Mouse (Mus musculus) hindbrain, embryonic 11.5 days (tissue): Measurements from ENCODE around the gene Plekhd1. TPM values are rescaled to one million over a fixed set of nuclear protein-coding genes. Genes with fewer than 3 reads are reported as not detected.

ENCODE experiments used
- ATAC-seq: fragments of 200-750 bp; cut with Nextera tagmentation; 2 replicates; pipeline ENCODE4 v1.8.0; 2017; ENCODE audit warnings: mild to moderate bottlenecking, moderate TSS enrichment, moderate library complexity; ENCODE audit not compliant: low FRiP score
- DNase-seq: peaks from one replicate; pipeline ENCODE4 v3.0.0-alpha.2; 2015; ENCODE audit warnings: low spot score
- H3K27ac ChIP-seq: fragments of 300-500 bp; sonication (generic); 2 replicates; pipeline ENCODE4 v1.5.1; 2014; ENCODE audit warnings: mild to moderate bottlenecking, low read depth, low read length
- H3K27me3 ChIP-seq: fragments of 300-500 bp; sonication (generic); 2 replicates; pipeline ENCODE4 v1.6.1; 2014; ENCODE audit warnings: mild to moderate bottlenecking, low read length, moderate library complexity, mixed read lengths; ENCODE audit not compliant: control insufficient read depth, insufficient read depth
- H3K36me3 ChIP-seq: fragments of 300-500 bp; sonication (generic); 2 replicates; pipeline ENCODE4 v1.6.1; 2014; ENCODE audit warnings: mild to moderate bottlenecking, low read length, moderate library complexity, mixed read lengths; ENCODE audit not compliant: control insufficient read depth, insufficient read depth
- H3K4me1 ChIP-seq: fragments of 300-500 bp; sonication (generic); replicated peaks from 2 replicates; pipeline ENCODE4 v1.6.1; 2014; ENCODE audit warnings: low read length, mixed read lengths; ENCODE audit not compliant: control insufficient read depth, insufficient read depth
- H3K4me2 ChIP-seq: fragments of 300-500 bp; sonication (generic); replicated peaks from 2 replicates; pipeline ENCODE4 v1.6.1; 2014; ENCODE audit warnings: mild to moderate bottlenecking, low read depth, low read length
- H3K4me3 ChIP-seq: fragments of 300-500 bp; sonication (generic); 2 replicates; pipeline ENCODE4 v1.5.1; 2014; ENCODE audit warnings: low read depth, low read length
- H3K9ac ChIP-seq: fragments of 300-500 bp; sonication (generic); 2 replicates; pipeline ENCODE4 v1.6.1; 2014; ENCODE audit warnings: low read depth, low read length
- H3K9me3 ChIP-seq: fragments of 300-500 bp; sonication (generic); 2 replicates; pipeline ENCODE4 v1.6.1; 2016; ENCODE audit warnings: low read length; ENCODE audit not compliant: control insufficient read depth
- WGBS: fragments of 180-500 bp; shearing (Covaris S2); extraction: QIAGEN DNeasy Blood & Tissue Kit; methylation state at CpG from one replicate; pipeline ENCODE4 v1.1.7; 2014; 5-methylcytosine and 5-hydroxymethylcytosine counted together
- polyA plus RNA-seq: library from polyadenylated mRNA; unstranded; fragments of >200 nt; fragmentation: Nextera tagmentation; extraction: Ambion mirVana; gene quantifications from 2 replicates; pipeline ENCODE4 v1.2.1, GENCODE M21; 2014

Gene Plekhd1
- polyA plus RNA-seq, 1 experiment from 2014 or later: 1.1 TPM

GRCm38 (mm10) chr12:80658661-80659060 lies 33.7 kb upstream of the Plekhd1 start:
- H3K9me3 ChIP-seq: no peaks in the 10 kb centered on the region
- WGBS: 93% methylated on average over 6 of the region's 6 CpGs
- no peak overlapping the region for H3K4me3 ChIP-seq
- H3K4me2 ChIP-seq: no peak overlapping the region
- DNase-seq (no peak), ATAC-seq (no peak)
- H3K27ac ChIP-seq: no peak overlapping the region
- no peaks in the 10 kb centered on the region for H3K36me3 ChIP-seq
- H3K27me3 ChIP-seq: no peaks in the 10 kb centered on the region
- H3K9ac ChIP-seq: no peak overlapping the region
- H3K4me1 ChIP-seq: no peaks in the 10 kb centered on the region

DNA sequence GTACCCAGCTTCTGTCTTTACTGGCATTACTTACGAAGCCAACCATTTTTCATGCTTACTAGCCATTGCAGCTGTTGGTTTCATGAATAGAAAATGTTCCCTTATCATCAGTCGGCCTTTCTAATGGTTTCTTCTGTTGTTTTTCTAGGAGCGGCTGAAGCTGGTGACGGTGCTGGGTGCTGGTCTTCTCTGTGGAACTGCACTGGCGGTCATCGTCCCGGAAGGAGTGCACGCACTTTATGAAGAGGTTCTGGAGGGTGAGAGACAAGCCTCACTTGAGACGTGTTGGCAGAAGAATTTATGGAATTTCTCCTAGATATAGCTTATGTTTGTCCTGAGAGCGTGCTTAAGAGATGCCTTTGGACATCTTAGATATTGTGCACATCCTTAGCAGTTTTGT lies 30.1 kb upstream of the Plekhd1 start:
- H3K4me1 ChIP-seq: no peaks in the 10 kb centered on the region
- no peak overlapping the region for H3K9ac ChIP-seq
- H3K27ac ChIP-seq: no peak overlapping the region
- H3K9me3 ChIP-seq: no peaks in the 10 kb centered on the region
- no peak overlapping the region for H3K4me2 ChIP-seq
- no peak for DNase-seq
- H3K27me3 ChIP-seq: no peaks in the 10 kb centered on the region
- WGBS: 94% methylated on average over 10 of the region's 10 CpGs
- ATAC-seq: no peak
- H3K36me3 ChIP-seq: 0 out of 2 replicates have a peak, but pooled peaks cover 3% of the 10 kb centered on the region
- no peak overlapping the region for H3K4me3 ChIP-seq

DNA sequence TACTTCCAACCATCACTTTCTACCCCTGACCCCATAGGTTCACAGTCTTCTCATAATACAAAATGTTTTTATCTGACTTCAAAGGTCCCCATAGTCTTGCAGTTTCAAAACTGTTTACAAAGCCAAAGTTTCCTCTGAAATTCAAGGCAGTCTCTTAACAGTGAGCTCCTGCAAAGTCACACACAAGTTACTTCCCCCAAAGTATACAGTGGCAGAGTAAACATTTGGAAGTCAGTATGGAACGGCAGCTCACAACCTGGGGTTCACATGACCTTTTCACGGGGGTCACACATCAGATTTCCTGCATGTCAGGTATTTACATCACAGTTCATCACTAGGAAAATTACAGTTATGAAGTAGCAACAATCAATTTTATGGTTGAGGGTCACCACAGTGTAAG lies 28.5 kb upstream of the Plekhd1 start:
- Histone ChIP-seq H3K27ac (no peak overlapping the region), H3K27me3 (no peaks in the 10 kb centered on the region), H3K36me3 (0 out of 2 replicates have a peak, but pooled peaks cover 3% of the 10 kb centered on the region)

DNA sequence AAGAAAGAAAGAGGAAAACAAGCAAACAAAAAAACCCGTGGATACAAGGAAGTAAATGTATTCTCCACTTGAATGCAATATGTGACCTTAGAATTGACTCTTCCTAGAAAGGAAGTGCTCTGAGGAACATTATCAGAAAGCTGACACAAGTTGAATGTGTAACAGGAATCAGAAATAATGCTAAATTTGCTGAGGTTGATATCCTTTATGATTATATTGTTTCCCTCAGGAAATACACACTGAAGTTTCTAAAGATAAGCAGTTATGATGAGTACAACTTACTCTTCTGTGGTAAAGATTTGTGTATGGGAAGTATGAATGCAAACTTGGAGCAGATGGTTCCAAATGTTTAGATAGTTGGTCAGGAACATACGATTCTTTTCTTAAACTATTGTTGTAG lies 24.0 kb upstream of the Plekhd1 start:
- H3K9ac ChIP-seq: no peak overlapping the region
- no peaks in the 10 kb centered on the region for H3K4me1 ChIP-seq
- DNase-seq: no peak
- H3K27me3 ChIP-seq: no peaks in the 10 kb centered on the region
- H3K4me3 ChIP-seq: no peak overlapping the region
- ATAC-seq: no peak
- no peak overlapping the region for H3K27ac ChIP-seq
- 0 out of 2 replicates have a peak, but pooled peaks cover 3% of the 10 kb centered on the region for H3K36me3 ChIP-seq
- WGBS: 93% methylated on average over 2 of the region's 2 CpGs
- H3K4me2 ChIP-seq: no peak overlapping the region
- no peaks in the 10 kb centered on the region for H3K9me3 ChIP-seq

More for the DNA sequence above, 28.5 kb upstream of the Plekhd1 start:
- H3K9me3 ChIP-seq: no peaks in the 10 kb centered on the region
- WGBS: 80% methylated on average over 2 of the region's 2 CpGs
- ATAC-seq (no peak), DNase-seq (no peak)
- no peaks in the 10 kb centered on the region for H3K4me1 ChIP-seq
- H3K9ac ChIP-seq: no peak overlapping the region
- no peak overlapping the region for H3K4me2 ChIP-seq
- no peak overlapping the region for H3K4me3 ChIP-seq

DNA sequence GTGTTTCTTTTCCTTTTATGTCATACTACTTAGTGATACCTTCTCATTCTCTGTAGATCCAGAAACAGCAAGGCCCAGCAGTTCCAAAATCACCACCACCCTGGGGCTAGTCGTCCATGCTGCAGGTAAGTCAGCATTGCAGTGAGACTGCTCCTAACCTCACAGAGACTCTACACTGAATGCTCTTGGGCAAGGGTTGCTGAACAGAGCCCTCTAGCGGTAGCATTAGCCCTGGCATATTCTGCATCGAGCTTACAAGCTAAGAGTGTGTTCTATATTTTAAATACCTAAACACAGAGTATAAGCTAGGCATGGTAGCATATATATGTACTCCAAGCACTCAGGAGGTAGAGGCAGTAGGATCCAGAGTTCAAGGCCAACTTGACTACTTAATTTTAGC lies 19.2 kb upstream of the Plekhd1 start:
- H3K27ac ChIP-seq: no peak overlapping the region
- H3K9ac ChIP-seq: no peak overlapping the region
- no peaks in the 10 kb centered on the region for H3K9me3 ChIP-seq
- WGBS: 27% methylated on average over 3 of the region's 3 CpGs
- H3K4me1 ChIP-seq: no peaks in the 10 kb centered on the region
- ATAC-seq (no peak), DNase-seq (peak; percentile 74)
- no peaks in the 10 kb centered on the region for H3K27me3 ChIP-seq
- no peak overlapping the region for H3K4me3 ChIP-seq
- 0 out of 2 replicates have a peak, but pooled peaks cover 2% of the 10 kb centered on the region for H3K36me3 ChIP-seq
- no peak overlapping the region for H3K4me2 ChIP-seq

GRCm38 (mm10) chr12:80681340-80681739 lies 11.1 kb upstream of the Plekhd1 start:
- no peak for ATAC-seq
- Histone ChIP-seq H3K4me2 (no peak overlapping the region), H3K4me1 (no peaks in the 10 kb centered on the region), H3K27ac (no peak overlapping the region), H3K27me3 (no peaks in the 10 kb centered on the region), H3K4me3 (no peak overlapping the region), H3K9me3 (no peaks in the 10 kb centered on the region), H3K36me3 (no peaks in the 10 kb centered on the region), H3K9ac (no peak overlapping the region)
- WGBS: 81% methylated on average over 1 of the region's 1 CpGs
- peak; percentile 48 for DNase-seq

- Histone ChIP-seq H3K27ac (no peak overlapping the region), H3K27me3 (no peaks in the 10 kb centered on the region), H3K9ac (no peak overlapping the region), H3K4me1 (no peaks in the 10 kb centered on the region), H3K9me3 (no peaks in the 10 kb centered on the region), H3K4me3 (no peak overlapping the region), H3K36me3 (no peaks in the 10 kb centered on the region), H3K4me2 (no peak overlapping the region)
- DNase-seq (no peak), ATAC-seq (no peak)
- 91% methylated on average over 3 of the region's 3 CpGs for WGBS
Measured at GRCm38 (mm10) chr12:80683554-80683953, 8.8 kb upstream of the Plekhd1 start.

- ATAC-seq (no peak), DNase-seq (no peak)
- H3K9me3 ChIP-seq: no peaks in the 10 kb centered on the region
- H3K4me2 ChIP-seq: no peak overlapping the region
- H3K4me1 ChIP-seq: no peaks in the 10 kb centered on the region
- no peaks in the 10 kb centered on the region for H3K36me3 ChIP-seq
- no peaks in the 10 kb centered on the region for H3K27me3 ChIP-seq
- no peak overlapping the region for H3K27ac ChIP-seq
- H3K9ac ChIP-seq: no peak overlapping the region
- WGBS: 83% methylated on average over 3 of the region's 3 CpGs
- no peak overlapping the region for H3K4me3 ChIP-seq
Measured at GRCm38 (mm10) chr12:80684316-80684715, 8.1 kb upstream of the Plekhd1 start.

GRCm38 (mm10) chr12:80687788-80688211 lies 4.6 kb upstream of the Plekhd1 start:
- ATAC-seq: no peak
- 90% methylated on average over 10 of the region's 10 CpGs for whole genome bisulfite sequencing
- DNase-seq: no peak
- H3K27me3 ChIP-seq: peaks cover 16% of the 10 kb centered on the region
- no peak overlapping the region for H3K4me3 ChIP-seq
- no peaks in the 10 kb centered on the region for H3K4me1 ChIP-seq
- no peak overlapping the region for H3K27ac ChIP-seq
- H3K9ac ChIP-seq: no peak overlapping the region
- H3K4me2 ChIP-seq: no peak overlapping the region
- H3K9me3 ChIP-seq: no peaks in the 10 kb centered on the region
- H3K36me3 ChIP-seq: no peaks in the 10 kb centered on the region
